Mouse (Mus musculus): ENCODE measurements around the gene Rnf182. TPM values are rescaled to one million over a fixed set of nuclear protein-coding genes. Genes with fewer than 3 reads are reported as not detected.

The Rnf182 gene
- polyA plus RNA-seq, 1 experiment from 2014 or later, result 11.6 TPM

GRCm38 (mm10) chr13:43666130-43666529 lies 50.6 kb downstream of the Rnf182 start:
- 91% methylated on average over 12 of the region's 12 CpGs for WGBS
- Histone ChIP-seq H3K4me1 (no peaks in the 10 kb centered on the region), H3K36me3 (peaks cover 9% of the 10 kb centered on the region; the same call in 1 of the 2 replicates), H3K27ac (no peak overlapping the region), H3K4me2 (replicated peaks) (no peak overlapping the region), H3K9ac (no peak overlapping the region), H3K4me3 (no peak overlapping the region), H3K27me3 (no peaks in the 10 kb centered on the region), H3K9me3 (no peaks in the 10 kb centered on the region)
- no peak for ATAC-seq (ENCODE audit: insufficient number of reproducible peaks, insufficient read depth, low FRiP score, low TSS enrichment)

- Histone ChIP-seq H3K9me3 (no peaks in the 10 kb centered on the region), H3K4me3 (no peak overlapping the region), H3K36me3 (peaks cover 8% of the 10 kb centered on the region; the same call in 1 of the 2 replicates), H3K9ac (no peak overlapping the region), H3K27ac (no peak overlapping the region), H3K27me3 (no peaks in the 10 kb centered on the region), H3K4me2 (replicated peaks) (no peak overlapping the region), H3K4me1 (no peaks in the 10 kb centered on the region)
- 56% methylated on average over 6 of the region's 6 CpGs for WGBS
- no peak for ATAC-seq (ENCODE audit: insufficient number of reproducible peaks, insufficient read depth, low FRiP score, low TSS enrichment)
Measured at GRCm38 (mm10) chr13:43666920-43667319, 51.4 kb downstream of the Rnf182 start.

DNA sequence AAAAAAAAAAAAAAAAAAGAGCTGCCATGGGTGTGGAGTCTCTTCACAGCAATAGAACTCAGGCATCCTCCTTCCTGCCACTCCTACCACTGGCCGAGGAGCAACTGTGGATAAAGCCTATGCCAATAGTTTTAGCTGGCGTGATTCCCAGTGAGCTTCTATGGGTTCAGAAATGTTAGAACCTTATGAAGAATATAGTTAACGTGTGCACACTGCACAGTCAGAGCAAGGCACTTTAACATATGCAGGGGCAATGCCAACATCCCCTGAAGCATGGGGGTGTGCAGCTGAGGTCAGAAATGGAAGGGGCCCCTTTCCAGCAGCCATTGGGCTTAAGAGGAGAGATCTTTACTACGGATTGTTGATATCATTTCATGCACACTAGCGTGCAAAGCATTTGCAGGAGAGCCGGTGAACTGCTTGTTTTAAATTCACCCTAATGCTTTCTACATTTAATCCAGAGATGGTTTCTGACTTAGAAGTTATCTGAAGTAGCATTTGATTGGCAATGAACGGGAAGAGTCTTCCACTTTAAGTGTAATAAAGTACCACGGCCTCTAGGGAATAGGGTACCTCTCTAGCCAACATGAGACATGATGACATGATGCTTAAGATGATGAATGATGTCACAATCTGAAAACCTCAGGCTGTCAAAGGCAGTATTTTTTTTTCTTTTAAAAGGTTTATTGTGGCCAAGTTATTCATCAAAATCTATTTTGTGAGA lies 61.8 kb downstream of the Rnf182 start:
- no peak overlapping the region for H3K27ac ChIP-seq
- WGBS, result 81% methylated on average over 8 of the region's 8 CpGs

DNA sequence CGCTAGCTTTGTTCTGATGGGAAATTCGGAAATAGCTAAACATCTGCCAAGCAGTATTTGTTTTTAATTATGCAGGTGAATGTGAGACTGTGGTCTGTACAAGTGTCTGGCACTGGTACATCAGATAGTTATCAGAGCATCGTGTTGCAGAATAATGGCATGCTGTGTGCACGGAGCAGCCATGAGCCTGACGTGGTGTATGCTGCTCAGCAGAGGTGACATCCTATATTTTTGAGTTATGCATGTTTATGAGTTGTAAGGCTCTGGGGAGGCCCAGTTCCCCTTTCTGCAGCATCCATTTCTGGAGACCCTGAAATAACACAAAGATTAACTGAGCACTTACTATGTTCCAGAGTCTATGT lies 62.4 kb downstream of the Rnf182 start:
- Histone ChIP-seq H3K4me1 (0 out of 2 replicates have a peak, but pooled peaks cover 7% of the 10 kb centered on the region), H3K36me3 (no peaks in the 10 kb centered on the region), H3K4me3 (no peak overlapping the region), H3K4me2 (replicated peaks) (no peak overlapping the region), H3K27ac (no peak overlapping the region), H3K9me3 (no peaks in the 10 kb centered on the region), H3K9ac (no peak overlapping the region), H3K27me3 (no peaks in the 10 kb centered on the region)
- ATAC-seq (ENCODE audit: insufficient number of reproducible peaks, insufficient read depth, low FRiP score, low TSS enrichment), result no peak
- 67% methylated on average over 5 of the region's 5 CpGs for WGBS

More for the DNA sequence above, 61.8 kb downstream of the Rnf182 start:
- no peak overlapping the region for H3K4me3 ChIP-seq
- no peak overlapping the region for H3K9ac ChIP-seq
- H3K36me3 ChIP-seq, result no peaks in the 10 kb centered on the region
- no peak overlapping the region for H3K4me2 ChIP-seq (replicated peaks)
- ATAC-seq (ENCODE audit: insufficient number of reproducible peaks, insufficient read depth, low FRiP score, low TSS enrichment), result no peak
- H3K9me3 ChIP-seq, result no peaks in the 10 kb centered on the region
- 0 out of 2 replicates have a peak, but pooled peaks cover 7% of the 10 kb centered on the region for H3K4me1 ChIP-seq
- H3K27me3 ChIP-seq, result no peaks in the 10 kb centered on the region

DNA sequence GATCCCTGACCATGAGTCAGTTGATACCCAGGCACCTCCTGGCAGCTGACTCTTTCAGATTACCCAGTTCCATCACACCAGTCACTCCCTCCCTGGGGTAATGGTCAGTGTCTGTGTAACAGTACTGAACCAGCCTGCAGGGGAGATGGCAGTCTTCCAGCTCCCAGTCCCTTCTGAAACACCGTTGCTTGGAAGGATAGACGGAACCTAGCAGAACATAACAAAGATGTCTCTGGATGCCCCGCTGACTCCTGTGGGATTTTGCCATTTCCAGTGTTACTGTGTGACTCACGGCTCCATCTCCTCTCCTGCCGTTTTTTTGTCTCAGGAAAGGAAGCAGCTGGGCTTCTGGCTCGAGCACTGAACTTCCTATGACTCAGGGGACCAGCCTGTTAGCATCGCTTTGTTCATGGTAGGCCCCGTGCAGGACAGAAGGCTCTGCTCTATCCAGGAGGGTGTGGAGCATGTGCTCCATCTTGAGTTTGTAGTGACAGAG lies 69.0 kb downstream of the Rnf182 start:
- Histone ChIP-seq H3K36me3 (no peaks in the 10 kb centered on the region), H3K4me1 (no peaks in the 10 kb centered on the region), H3K27me3 (no peaks in the 10 kb centered on the region), H3K9ac (no peak overlapping the region), H3K9me3 (no peaks in the 10 kb centered on the region), H3K4me3 (no peak overlapping the region), H3K4me2 (replicated peaks) (no peak overlapping the region), H3K27ac (no peak overlapping the region)
- WGBS, result 59% methylated on average over 8 of the region's 8 CpGs
- ATAC-seq (ENCODE audit: insufficient number of reproducible peaks, insufficient read depth, low FRiP score, low TSS enrichment), result no peak

GRCm38 (mm10) chr13:43688065-43688464 lies 72.6 kb downstream of the Rnf182 start:
- Histone ChIP-seq H3K4me1 (0 out of 2 replicates have a peak, but pooled peaks cover 2% of the 10 kb centered on the region), H3K27me3 (no peaks in the 10 kb centered on the region), H3K27ac (no peak overlapping the region), H3K9me3 (no peaks in the 10 kb centered on the region), H3K9ac (no peak overlapping the region), H3K4me2 (replicated peaks) (no peak overlapping the region), H3K4me3 (no peak overlapping the region), H3K36me3 (no peaks in the 10 kb centered on the region)
- ATAC-seq (ENCODE audit: insufficient number of reproducible peaks, insufficient read depth, low FRiP score, low TSS enrichment), result no peak
- WGBS, result 81% methylated on average over 10 of the region's 10 CpGs

DNA sequence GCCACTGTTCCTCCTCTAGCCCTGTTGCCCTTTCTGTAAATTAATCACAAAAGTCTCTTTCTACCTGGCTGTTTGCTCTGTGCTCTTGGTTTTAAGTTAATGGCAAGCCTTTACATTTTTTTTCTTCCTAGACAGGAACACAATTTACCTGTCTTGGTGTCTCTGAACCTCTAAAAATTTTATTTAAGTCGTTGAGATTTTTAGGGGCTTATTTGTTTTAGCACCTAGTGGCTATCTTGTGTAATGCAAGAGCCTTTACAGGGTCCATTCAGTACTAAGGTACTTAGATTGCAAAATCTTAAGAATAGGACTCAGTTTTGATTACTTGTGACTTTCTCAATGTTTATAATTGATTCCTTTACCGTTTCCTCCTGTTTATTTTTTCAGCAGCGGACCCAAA lies 76.2 kb downstream of the Rnf182 start:
- ATAC-seq (ENCODE audit: insufficient number of reproducible peaks, insufficient read depth, low FRiP score, low TSS enrichment), result no peak
- 0 out of 2 replicates have a peak, but pooled peaks cover 3% of the 10 kb centered on the region for H3K27me3 ChIP-seq
- H3K36me3 ChIP-seq, result no peaks in the 10 kb centered on the region
- H3K9ac ChIP-seq, result no peak overlapping the region
- 0 out of 2 replicates have a peak, but pooled peaks cover 2% of the 10 kb centered on the region for H3K4me1 ChIP-seq
- H3K27ac ChIP-seq, result no peak overlapping the region
- H3K4me2 ChIP-seq (replicated peaks), result 0 out of 2 replicates have a peak overlapping the region, but pooled peaks have one; percentile 15
- WGBS, result 59% methylated on average over 3 of the region's 3 CpGs
- H3K9me3 ChIP-seq, result no peaks in the 10 kb centered on the region
- H3K4me3 ChIP-seq, result no peak overlapping the region

- ATAC-seq (ENCODE audit: insufficient number of reproducible peaks, insufficient read depth, low FRiP score, low TSS enrichment), result no peak
- no peak overlapping the region for H3K27ac ChIP-seq
- H3K36me3 ChIP-seq, result no peaks in the 10 kb centered on the region
- H3K27me3 ChIP-seq, result 0 out of 2 replicates have a peak, but pooled peaks cover 3% of the 10 kb centered on the region
- H3K9me3 ChIP-seq, result no peaks in the 10 kb centered on the region
- H3K4me3 ChIP-seq, result no peak overlapping the region
- H3K4me2 ChIP-seq (replicated peaks), result no peak overlapping the region
- 0 out of 2 replicates have a peak, but pooled peaks cover 2% of the 10 kb centered on the region for H3K4me1 ChIP-seq
- no peak overlapping the region for H3K9ac ChIP-seq
Measured at GRCm38 (mm10) chr13:43695521-43695920, 80.0 kb downstream of the Rnf182 start.

- WGBS, result 86% methylated on average over 7 of the region's 7 CpGs
- Histone ChIP-seq H3K4me2 (replicated peaks) (no peak overlapping the region), H3K9ac (no peak overlapping the region), H3K4me3 (no peak overlapping the region), H3K27me3 (0 out of 2 replicates have a peak, but pooled peaks cover 3% of the 10 kb centered on the region), H3K27ac (no peak overlapping the region), H3K36me3 (no peaks in the 10 kb centered on the region), H3K4me1 (0 out of 2 replicates have a peak, but pooled peaks cover 2% of the 10 kb centered on the region), H3K9me3 (no peaks in the 10 kb centered on the region)
- no peak for ATAC-seq (ENCODE audit: insufficient number of reproducible peaks, insufficient read depth, low FRiP score, low TSS enrichment)
Measured at GRCm38 (mm10) chr13:43696011-43696410, 80.5 kb downstream of the Rnf182 start.

DNA sequence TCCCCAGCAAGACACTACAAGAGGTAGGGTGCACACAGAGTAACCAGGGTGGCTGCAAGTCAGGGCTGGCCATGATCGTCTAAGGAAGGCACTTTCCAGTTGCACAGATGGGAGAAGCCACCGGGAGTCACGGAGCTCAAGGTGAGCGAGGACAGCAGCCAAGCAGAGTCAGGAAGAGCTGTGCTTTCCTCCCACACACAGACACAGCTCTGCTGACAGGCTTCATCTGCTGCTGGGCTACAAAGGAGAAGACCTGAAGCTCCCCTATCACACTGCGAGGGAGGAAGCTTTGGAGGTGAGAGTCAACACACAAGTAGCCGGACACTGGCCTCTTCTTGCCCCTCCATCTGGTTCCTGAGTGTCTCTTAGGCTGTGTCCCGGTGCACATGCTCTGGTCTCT lies 83.0 kb downstream of the Rnf182 start:
- no peak overlapping the region for H3K4me3 ChIP-seq
- no peaks in the 10 kb centered on the region for H3K9me3 ChIP-seq
- no peak overlapping the region for H3K4me2 ChIP-seq (replicated peaks)
- 80% methylated on average over 7 of the region's 7 CpGs for WGBS
- no peak overlapping the region for H3K9ac ChIP-seq
- no peak overlapping the region for H3K27ac ChIP-seq
- 0 out of 2 replicates have a peak, but pooled peaks cover 3% of the 10 kb centered on the region for H3K27me3 ChIP-seq
- no peaks in the 10 kb centered on the region for H3K36me3 ChIP-seq
- ATAC-seq (ENCODE audit: insufficient number of reproducible peaks, insufficient read depth, low FRiP score, low TSS enrichment), result no peak
- 0 out of 2 replicates have a peak, but pooled peaks cover 1% of the 10 kb centered on the region for H3K4me1 ChIP-seq

DNA sequence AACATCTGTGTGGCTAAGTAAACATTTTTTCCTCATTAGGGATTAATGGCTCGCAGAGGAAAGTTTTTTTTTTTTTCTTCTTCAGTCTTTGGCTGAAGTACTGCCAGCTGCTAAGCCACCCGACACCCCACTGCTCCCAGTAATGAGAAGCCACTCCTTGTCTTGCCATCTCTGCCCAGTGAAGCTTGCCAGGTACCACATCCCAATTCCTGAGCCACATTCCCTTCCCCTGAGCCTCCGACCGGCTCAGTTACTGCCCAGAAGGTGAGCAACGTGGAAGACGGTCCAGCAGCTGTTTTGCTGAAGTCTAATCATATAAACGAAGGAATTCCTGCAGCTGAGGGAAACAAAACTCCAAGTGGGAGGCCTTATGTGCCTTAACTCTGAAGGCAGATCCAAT lies 88.0 kb downstream of the Rnf182 start:
- ATAC-seq (ENCODE audit: insufficient number of reproducible peaks, insufficient read depth, low FRiP score, low TSS enrichment), result no peak
- Histone ChIP-seq H3K9ac (no peak overlapping the region), H3K4me2 (replicated peaks) (no peak overlapping the region), H3K36me3 (no peaks in the 10 kb centered on the region), H3K4me1 (0 out of 2 replicates have a peak, but pooled peaks cover 8% of the 10 kb centered on the region), H3K9me3 (no peaks in the 10 kb centered on the region), H3K4me3 (no peak overlapping the region), H3K27me3 (no peaks in the 10 kb centered on the region), H3K27ac (no peak overlapping the region)
- 14% methylated on average over 7 of the region's 7 CpGs for WGBS

DNA sequence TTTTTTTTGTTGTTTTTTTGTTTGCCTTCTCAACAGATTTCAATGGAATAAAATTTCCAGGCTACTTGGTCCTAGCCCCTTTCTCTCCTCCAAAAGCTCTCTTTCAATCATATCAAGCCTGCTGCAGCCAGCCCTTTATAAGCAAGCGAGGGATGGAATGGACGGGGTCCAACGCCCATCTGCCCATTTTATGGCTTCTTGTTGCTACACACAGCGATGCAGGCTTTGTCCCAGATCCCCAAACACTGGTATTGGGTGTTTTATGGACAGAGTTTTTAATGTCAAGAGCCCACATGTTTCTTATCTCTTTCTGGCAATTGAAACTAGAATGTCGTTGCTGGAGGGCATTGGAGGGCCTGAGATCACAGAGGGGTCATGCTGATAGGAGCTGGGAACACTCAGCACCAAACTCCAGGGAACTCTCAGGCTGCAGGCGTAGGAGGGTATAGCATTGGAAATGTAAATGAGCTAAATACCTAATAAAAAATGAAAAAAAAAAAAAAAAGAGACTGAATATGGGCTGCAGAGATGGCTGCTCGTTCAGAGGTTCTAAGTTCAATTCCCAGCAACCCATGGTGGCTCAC lies 89.1 kb downstream of the Rnf182 start:
- 60% methylated on average over 7 of the region's 7 CpGs for WGBS
- no peak for ATAC-seq (ENCODE audit: insufficient number of reproducible peaks, insufficient read depth, low FRiP score, low TSS enrichment)
- Histone ChIP-seq H3K4me1 (0 out of 2 replicates have a peak, but pooled peaks cover 8% of the 10 kb centered on the region), H3K27me3 (no peaks in the 10 kb centered on the region), H3K4me2 (replicated peaks) (no peak overlapping the region), H3K36me3 (no peaks in the 10 kb centered on the region), H3K4me3 (no peak overlapping the region), H3K27ac (no peak overlapping the region), H3K9me3 (no peaks in the 10 kb centered on the region), H3K9ac (no peak overlapping the region)
